Mouse (Mus musculus): ENCODE data around the gene Apoa1. TPM values are rescaled to one million over a fixed set of nuclear protein-coding genes. Genes with fewer than 3 reads are reported as not detected.

Apoa1 gene
- total and polyA plus RNA-seq, 3 experiments: 1.8 to 16.1 TPM; not detected in 1

GRCm38 (mm10) chr9:46243584-46243983 lies 15.2 kb downstream of the Apoa1 start:
- no peak for DNase-seq (ENCODE audit: low read depth, low spot score)
- H3K27me3 ChIP-seq (ENCODE audit: control insufficient read depth in 1 of 2, insufficient read depth in 2 of 2, low read length in 2 of 2): no peaks in the 10 kb centered on the region
- H3K4me1 ChIP-seq (ENCODE audit: control insufficient read depth in 1 of 2, insufficient read depth in 2 of 2, low read length in 2 of 2): no peaks in the 10 kb centered on the region
- H3K4me3 ChIP-seq (ENCODE audit: control insufficient read depth in 1 of 2, insufficient read depth in 1 of 2, low read depth in 2 of 2, low read length in 2 of 2): no peak overlapping the region
- no peaks in the 10 kb centered on the region for H3K79me2 ChIP-seq (ENCODE audit: control insufficient read depth, insufficient read depth, low read length, poor library complexity)
- TF ChIP-seq USF2 (IDR thresholded peaks at IDR 0.05; ENCODE audit: borderline replicate concordance in 1 of 2, insufficient read depth in 1 of 2, low read depth in 1 of 2, low read length in 2 of 2): no peak
- no peak for TF ChIP-seq CHD1 (IDR thresholded peaks at IDR 0.05; ENCODE audit: low read depth, low read length)
- TF ChIP-seq POLR2A (IDR thresholded peaks at IDR 0.05; ENCODE audit: control insufficient read depth in 1 of 2, insufficient read depth in 1 of 2, low read depth in 1 of 2, low read length in 2 of 2, poor library complexity in 1 of 2): no peak
- TF ChIP-seq TCF12 (IDR thresholded peaks at IDR 0.05; ENCODE audit: low read depth, low read length): no peak
- TF ChIP-seq TBP (IDR thresholded peaks at IDR 0.05; ENCODE audit: low read depth, low read length): no peak
- no peak for TF ChIP-seq CHD2 (IDR thresholded peaks at IDR 0.05; ENCODE audit: low read length)
- no peaks in the 10 kb centered on the region for H3K36me3 ChIP-seq (ENCODE audit: control insufficient read depth in 1 of 2, insufficient read depth in 2 of 2, low read length in 2 of 2)
- no peak overlapping the region for H3K27ac ChIP-seq (ENCODE audit: control insufficient read depth, low read depth, low read length)
- no peak overlapping the region for H3K9ac ChIP-seq (ENCODE audit: control insufficient read depth, low read depth, low read length, poor library complexity, severe bottlenecking)
- no peaks in the 10 kb centered on the region for H3K9me3 ChIP-seq (replicated peaks; ENCODE audit: insufficient read depth, low read length)

GRCm38 (mm10) chr9:46246752-46247324 lies 18.5 kb downstream of the Apoa1 start:
- Histone ChIP-seq H3K4me3 (ENCODE audit: control insufficient read depth in 1 of 2, insufficient read depth in 1 of 2, low read depth in 2 of 2, low read length in 2 of 2) (peak overlapping the region; percentile 53 to 63), H3K9me3 (replicated peaks; ENCODE audit: insufficient read depth, low read length) (no peaks in the 10 kb centered on the region), H3K79me2 (ENCODE audit: control insufficient read depth, insufficient read depth, low read length, poor library complexity) (no peaks in the 10 kb centered on the region), H3K27ac (ENCODE audit: control insufficient read depth, low read depth, low read length) (no peak overlapping the region), H3K9ac (ENCODE audit: control insufficient read depth, low read depth, low read length, poor library complexity, severe bottlenecking) (peak overlapping the region; percentile 60), H3K27me3 (ENCODE audit: control insufficient read depth in 1 of 2, insufficient read depth in 2 of 2, low read length in 2 of 2) (no peaks in the 10 kb centered on the region), H3K36me3 (ENCODE audit: control insufficient read depth in 1 of 2, insufficient read depth in 2 of 2, low read length in 2 of 2) (no peaks in the 10 kb centered on the region), H3K4me1 (ENCODE audit: control insufficient read depth in 1 of 2, insufficient read depth in 2 of 2, low read length in 2 of 2) (no peaks in the 10 kb centered on the region)
- DNase-seq (ENCODE audit: low read depth, low spot score): peak; percentile 91
- peak; percentile 85 for TF ChIP-seq SMC3 (IDR thresholded peaks at IDR 0.05; ENCODE audit: low read depth, low read length)
- TF ChIP-seq USF1 (IDR thresholded peaks at IDR 0.05; ENCODE audit: low read depth, low read length): no peak
- no peak for TF ChIP-seq POLR2AphosphoS2 (IDR thresholded peaks at IDR 0.05; ENCODE audit: low read length)
- peak; percentile 75 to 87 (median 78) for TF ChIP-seq CTCF (IDR thresholded peaks at IDR 0.05 in 2 of 3, conservative IDR thresholded peaks at IDR 0.05 in 1 of 3; ENCODE audit: control insufficient read depth in 1 of 3, insufficient read depth in 1 of 3, low read depth in 2 of 3, low read length in 3 of 3, poor library complexity in 1 of 3, severe bottlenecking in 1 of 3)
- no peak for TF ChIP-seq MEF2A (IDR thresholded peaks at IDR 0.05; ENCODE audit: extremely low read depth, insufficient replicate concordance, low read depth, low read length, poor library complexity, severe bottlenecking)
- TF ChIP-seq CHD1 (IDR thresholded peaks at IDR 0.05; ENCODE audit: low read depth, low read length): no peak
- no peak for TF ChIP-seq POLR2A (IDR thresholded peaks at IDR 0.05; ENCODE audit: control insufficient read depth in 1 of 2, insufficient read depth in 1 of 2, low read depth in 1 of 2, low read length in 2 of 2, poor library complexity in 1 of 2)
- no peak; the same call in 1 of the 2 replicates for TF ChIP-seq SIN3A (IDR thresholded peaks at IDR 0.05; ENCODE audit: low read length)
- no peak for TF ChIP-seq NELFE (IDR thresholded peaks at IDR 0.05; ENCODE audit: low read depth, low read length)
- TF ChIP-seq ZNF384 (IDR thresholded peaks at IDR 0.05; ENCODE audit: low read depth, low read length): peak; percentile 88
- no peak for TF ChIP-seq MAFK (IDR thresholded peaks at IDR 0.05; ENCODE audit: borderline replicate concordance, low read depth, low read length)
- TF ChIP-seq NRF1 (IDR thresholded peaks at IDR 0.05; ENCODE audit: insufficient read depth, low read depth, low read length, poor library complexity, severe bottlenecking): no peak
- no peak for TF ChIP-seq ETS1 (IDR thresholded peaks at IDR 0.05; ENCODE audit: low read depth, low read length)
- TF ChIP-seq BHLHE40 (IDR thresholded peaks at IDR 0.05; ENCODE audit: borderline replicate concordance, low read depth, low read length): no peak
- no peak for TF ChIP-seq EP300 (IDR thresholded peaks at IDR 0.05; ENCODE audit: low read depth in 1 of 2, low read length in 2 of 2)
- no peak for TF ChIP-seq TAL1 (IDR thresholded peaks at IDR 0.05; ENCODE audit: low read length)
- no peak for TF ChIP-seq GABPA (IDR thresholded peaks at IDR 0.05; ENCODE audit: low read depth, low read length)
- TF ChIP-seq E2F4 (IDR thresholded peaks at IDR 0.05; ENCODE audit: borderline replicate concordance, low read depth, low read length): no peak
- peak; percentile 88 for TF ChIP-seq ZC3H11A (IDR thresholded peaks at IDR 0.05; ENCODE audit: low read depth, low read length)
- no peak for TF ChIP-seq ELF1 (IDR thresholded peaks at IDR 0.05; ENCODE audit: low read depth, low read length)
- TF ChIP-seq TCF12 (IDR thresholded peaks at IDR 0.05; ENCODE audit: low read depth, low read length): no peak
- peak; percentile 99 for TF ChIP-seq JUND (IDR thresholded peaks at IDR 0.05; ENCODE audit: low read depth, low read length)
- TF ChIP-seq MYC (IDR thresholded peaks at IDR 0.05; ENCODE audit: low read depth, low read length): no peak
- peak; percentile 94 for TF ChIP-seq RAD21 (IDR thresholded peaks at IDR 0.05; ENCODE audit: low read depth, low read length)
- no peak for TF ChIP-seq HCFC1 (IDR thresholded peaks at IDR 0.05; ENCODE audit: low read depth, low read length)
- no peak for TF ChIP-seq KAT2A (conservative IDR thresholded peaks at IDR 0.05; ENCODE audit: low read depth, low read length)
